Mouse (Mus musculus): ENCODE results near the gene Zfp367. TPM values are rescaled to one million over a fixed set of nuclear protein-coding genes. Genes with fewer than 3 reads are reported as not detected.

Zfp367 gene
- 43.4 TPM for polyA plus RNA-seq (2014; fragmentation: Illumina TruSeq; extraction: RNeasy Lipid Tissue Mini Kit (QIAGEN cat#74804); ENCODE audit: low read depth, low replicate concordance)

DNA sequence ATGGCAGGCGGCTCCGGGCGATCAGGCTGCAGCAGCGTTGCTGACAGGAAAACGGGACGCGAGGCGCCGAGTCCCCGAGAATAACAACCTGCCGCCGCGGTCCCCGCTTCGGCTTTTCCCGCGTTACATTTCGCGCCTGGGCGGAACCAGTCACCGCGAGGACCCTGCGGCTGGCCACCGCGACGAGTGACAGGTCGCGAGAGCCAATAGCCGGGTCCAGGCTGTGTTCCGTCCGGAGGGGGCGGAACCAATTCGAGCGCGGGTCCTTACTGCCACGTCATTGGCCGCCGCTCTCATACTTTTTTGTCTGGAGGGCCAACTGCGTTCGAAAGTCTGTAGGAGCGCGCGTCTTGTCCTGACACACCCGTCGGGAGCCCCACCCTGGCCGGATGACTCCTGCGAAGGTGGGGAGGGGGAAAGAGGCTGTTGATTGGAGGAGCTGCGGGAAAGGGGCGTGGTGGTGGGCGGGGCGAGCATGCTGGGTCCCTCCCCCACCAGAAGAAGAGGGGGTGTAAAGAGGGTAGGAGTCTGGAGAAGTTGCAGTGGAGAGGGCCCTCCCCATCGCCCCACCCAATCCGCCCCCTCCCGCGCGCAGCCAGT, at the start of gene Zfp367:
Gene Zfp367, minus strand, starts transcription at position 120 of the 600 bp plus-strand sequence.

GRCm38 (mm10) chr13:64161548-64161915, 8.5 kb upstream of the Zfp367 start, which contains the start of gene Habp4:
Gene Habp4, plus strand, starts transcription at chr13:64161824.

DNA sequence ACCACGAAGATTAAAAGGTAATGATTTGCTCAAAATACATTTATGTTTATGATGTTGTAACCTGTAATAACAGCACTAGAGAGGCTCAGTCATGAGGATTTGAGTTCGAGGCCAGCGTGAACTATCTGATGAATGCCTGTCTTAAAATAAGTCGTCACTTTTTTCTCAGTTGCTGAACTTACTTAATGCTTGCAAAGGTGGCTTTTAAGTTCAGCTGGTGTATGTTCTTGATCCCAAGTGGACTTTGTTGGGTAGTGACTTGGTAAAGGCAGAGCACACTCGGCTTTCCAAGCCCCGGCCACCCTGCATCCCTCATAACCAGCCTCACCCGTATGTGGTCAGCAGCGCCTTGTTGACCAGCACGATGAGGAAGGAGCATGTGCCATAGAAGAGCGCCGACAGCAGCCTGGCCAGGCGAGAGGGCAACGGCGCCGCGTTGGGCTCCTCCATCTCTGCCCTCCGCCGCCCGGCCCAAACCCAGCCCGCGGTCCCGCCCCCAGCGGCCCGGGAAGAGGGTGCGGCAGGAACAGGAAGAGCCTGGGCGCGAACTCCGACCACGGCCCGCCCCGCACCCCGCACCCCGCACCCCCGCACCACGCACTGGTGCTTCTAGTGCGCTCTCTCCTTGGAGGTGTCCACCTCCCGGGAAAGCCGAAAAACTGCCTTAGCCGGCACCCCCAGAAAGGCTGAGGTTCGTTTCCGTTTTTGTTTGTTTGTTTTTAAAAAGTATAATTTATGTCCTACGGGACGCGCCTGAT, 24.0 kb downstream of the Zfp367 start, which contains the start of gene Slc35d2:
Gene Slc35d2, minus strand, starts transcription at position 511 of the 758 bp plus-strand sequence.

GRCm38 (mm10) chr13:64089130-64089529, 63.9 kb downstream of the Zfp367 start, which contains the start of gene Hsd17b3:
Gene Hsd17b3, minus strand, starts transcription at chr13:64089230.

Other genes with a start within 250 kb of the Zfp367 start
- gene Hsd17b3, start 64.0 kb downstream of the Zfp367 start, polyA plus RNA-seq (2014; fragmentation: Illumina TruSeq; extraction: RNeasy Lipid Tissue Mini Kit (QIAGEN cat#74804); ENCODE audit: low read depth, low replicate concordance): not detected
- gene Slc35d2, start 23.8 kb downstream of the Zfp367 start, polyA plus RNA-seq (2014; fragmentation: Illumina TruSeq; extraction: RNeasy Lipid Tissue Mini Kit (QIAGEN cat#74804); ENCODE audit: low read depth, low replicate concordance): 13.5 TPM
- gene Habp4, start 8.6 kb upstream of the Zfp367 start, polyA plus RNA-seq (2014; fragmentation: Illumina TruSeq; extraction: RNeasy Lipid Tissue Mini Kit (QIAGEN cat#74804); ENCODE audit: low read depth, low replicate concordance): 9.6 TPM
- 49.9 TPM for gene Cdc14b, start 122.1 kb upstream of the Zfp367 start, polyA plus RNA-seq (2014; fragmentation: Illumina TruSeq; extraction: RNeasy Lipid Tissue Mini Kit (QIAGEN cat#74804); ENCODE audit: low read depth, low replicate concordance)
- 103 TPM for gene Aaed1, start 159.5 kb upstream of the Zfp367 start, polyA plus RNA-seq (2014; fragmentation: Illumina TruSeq; extraction: RNeasy Lipid Tissue Mini Kit (QIAGEN cat#74804); ENCODE audit: low read depth, low replicate concordance)
- 133 TPM for gene Ctsl, start 217.7 kb upstream of the Zfp367 start, polyA plus RNA-seq (2014; fragmentation: Illumina TruSeq; extraction: RNeasy Lipid Tissue Mini Kit (QIAGEN cat#74804); ENCODE audit: low read depth, low replicate concordance)

Measured in sigmoid colon, adult 10 weeks (tissue).